Mouse (Mus musculus) spleen, adult 18-20 months (tissue): ENCODE measurements around the gene Erc2.

Source experiments
- DNase-seq, 2 experiments: peaks; one replicate each; pipeline ENCODE4 v3.0.0; 2022; ENCODE audit warnings: mixed read lengths in 2 of 2

Erc2 gene

DNA sequence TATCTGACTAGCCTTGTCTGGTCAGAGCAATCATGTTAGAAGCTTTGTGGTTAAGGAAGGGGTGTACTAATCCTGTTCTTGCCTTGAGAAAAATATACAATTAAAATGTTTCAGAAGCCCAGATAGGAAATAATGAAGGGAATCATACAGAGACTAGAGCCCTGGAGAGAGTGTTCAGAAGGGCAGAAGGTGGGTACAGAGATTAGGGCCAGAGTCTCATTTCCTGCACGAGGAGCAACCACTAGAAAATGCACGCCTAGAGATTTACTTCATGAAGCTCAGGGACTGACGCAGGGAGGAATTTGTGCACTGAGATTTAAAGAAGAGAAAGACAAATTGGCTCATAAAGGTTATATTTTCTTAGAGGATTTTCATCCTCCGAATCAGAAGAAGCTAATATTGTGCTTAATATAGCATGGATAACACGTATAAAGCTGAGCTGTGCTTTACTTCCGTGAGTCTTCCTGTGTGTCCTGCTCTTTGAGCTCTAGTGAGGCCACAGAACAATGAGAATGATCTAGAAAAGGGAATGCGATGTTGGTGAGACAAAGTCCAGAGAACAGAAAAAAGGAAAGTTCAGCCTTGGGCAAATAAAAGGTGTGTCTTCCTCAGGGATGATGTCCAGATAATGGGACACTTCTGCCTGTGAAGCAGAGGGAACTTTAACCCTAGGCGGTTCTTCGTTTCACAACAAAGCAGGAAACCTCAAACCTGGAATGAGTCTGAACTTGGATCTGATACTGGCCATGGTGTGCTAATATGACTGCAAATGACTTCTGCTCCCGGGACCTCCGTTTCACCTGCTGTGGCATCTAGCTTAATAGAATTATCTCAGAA, 45.0 kb downstream of the Erc2 start:
- no peak for DNase-seq

DNA sequence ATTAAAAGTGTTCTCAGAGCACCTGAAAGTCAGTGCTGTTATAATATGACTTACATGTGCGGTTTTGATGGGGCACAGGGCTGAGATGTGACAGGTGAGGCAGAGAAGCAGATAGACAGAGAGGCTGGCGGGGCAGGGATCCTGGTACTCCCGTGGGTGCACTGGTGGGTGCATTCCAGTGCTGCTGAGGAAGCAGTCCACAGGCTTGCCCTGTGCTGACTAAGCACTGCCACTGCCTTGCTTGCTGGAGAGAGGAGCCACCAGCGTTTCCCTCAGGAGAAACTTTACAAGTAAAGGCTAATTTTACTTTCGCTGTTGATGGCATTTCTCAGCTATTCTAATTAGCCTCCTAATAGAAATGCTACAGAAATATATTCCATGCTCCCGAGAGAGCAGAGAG, 45.9 kb downstream of the Erc2 start:
- no peak for DNase-seq

DNA sequence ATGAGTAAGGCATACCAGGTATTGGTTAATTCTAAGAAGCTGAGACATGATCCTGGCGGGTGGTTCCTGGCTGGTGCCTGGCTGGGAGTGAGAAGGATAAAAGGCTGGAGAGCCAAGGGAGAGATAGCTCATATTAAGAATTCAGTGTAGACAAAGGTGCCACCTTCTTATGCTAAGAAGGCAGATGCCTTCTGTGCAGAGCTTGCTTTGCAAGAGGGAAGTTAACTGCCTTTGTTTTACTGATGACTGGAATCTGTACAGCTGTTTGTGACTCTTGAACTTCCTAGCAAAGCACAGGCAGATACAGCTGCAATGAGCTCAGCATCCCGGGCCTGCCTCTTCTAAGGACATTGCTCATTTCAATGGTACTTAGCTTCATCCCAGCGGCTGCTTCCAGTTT, 47.7 kb downstream of the Erc2 start:
- no peak for DNase-seq

DNA sequence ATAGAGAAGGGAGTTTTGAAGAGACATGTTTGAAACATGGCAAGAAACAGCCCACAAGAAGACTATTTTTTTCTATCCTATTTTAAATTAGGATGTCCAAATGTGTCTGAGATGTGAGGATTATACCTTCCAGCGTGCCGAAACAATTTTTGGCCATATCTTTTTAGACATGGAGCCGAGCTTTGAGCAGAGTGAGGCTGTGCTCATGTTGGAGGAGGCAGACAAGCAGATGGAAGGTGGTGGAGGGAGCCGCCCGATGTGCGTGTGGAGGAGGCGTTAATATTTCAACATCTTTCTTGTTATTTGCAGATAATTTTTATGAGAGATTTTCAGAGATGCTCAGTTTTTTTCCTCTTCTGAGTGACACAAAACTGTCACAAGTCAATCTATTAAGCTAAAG, 50.5 kb downstream of the Erc2 start:
- no peak for DNase-seq

DNA sequence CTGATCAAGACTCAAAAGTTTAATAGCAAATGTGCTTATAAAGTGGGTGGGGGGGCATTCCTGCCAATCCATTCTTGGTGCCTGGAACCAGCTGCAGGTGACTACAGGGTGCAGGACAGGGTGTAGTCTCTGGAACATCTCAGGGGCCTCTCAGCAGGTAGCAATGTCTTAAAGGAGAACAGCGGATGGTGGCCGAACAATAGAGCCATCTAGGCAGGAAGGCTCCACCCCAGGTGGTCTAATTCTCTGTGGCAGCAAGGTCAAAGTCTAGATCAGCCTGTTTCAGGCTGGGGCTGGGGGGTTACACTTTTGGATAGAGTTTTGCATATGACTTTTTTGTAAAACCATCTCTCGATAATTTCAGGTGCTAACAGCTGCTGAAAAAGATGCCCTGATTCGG, 51.9 kb downstream of the Erc2 start:
- DNase-seq, result no peak

DNA sequence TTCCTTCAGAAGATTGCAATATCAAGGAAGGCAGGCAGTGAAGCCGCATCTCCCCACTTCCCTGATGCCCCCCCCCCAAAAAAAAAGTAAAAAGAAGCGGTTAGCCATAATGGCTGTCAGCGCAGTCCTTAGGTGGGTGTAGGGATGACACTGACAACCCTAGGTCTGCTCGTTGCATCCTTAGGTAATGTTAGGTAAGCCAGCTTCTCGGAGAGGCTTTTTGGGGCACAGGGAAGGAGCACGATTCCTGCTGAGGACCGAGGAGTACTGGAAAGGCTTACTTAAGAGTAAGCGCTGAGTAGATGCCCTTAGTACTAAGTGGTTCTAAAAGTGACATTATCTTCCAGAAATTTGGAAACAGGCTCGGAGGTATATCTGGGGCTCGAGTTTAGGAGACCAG, 52.3 kb downstream of the Erc2 start:
- no peak for DNase-seq

DNA sequence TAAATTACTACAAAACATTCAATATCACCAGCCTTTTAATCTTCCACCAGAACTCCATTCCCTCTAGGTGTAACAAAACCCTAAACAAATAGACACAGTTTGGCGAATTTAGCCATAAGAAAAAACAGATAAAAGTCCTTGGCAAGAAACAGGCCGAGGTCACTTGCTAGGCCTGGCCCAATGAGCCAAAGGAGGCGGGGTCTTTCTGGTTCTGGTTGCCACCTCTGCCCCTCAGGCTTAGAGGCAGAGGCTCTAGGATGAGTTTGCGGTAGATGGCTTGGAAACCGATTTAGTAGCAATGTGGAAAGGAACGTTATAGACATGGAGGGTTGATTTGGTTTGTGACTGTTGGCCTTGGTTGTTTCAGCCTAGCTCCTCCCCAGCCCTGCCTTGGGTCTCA, 52.8 kb downstream of the Erc2 start:
- DNase-seq, result no peak

DNA sequence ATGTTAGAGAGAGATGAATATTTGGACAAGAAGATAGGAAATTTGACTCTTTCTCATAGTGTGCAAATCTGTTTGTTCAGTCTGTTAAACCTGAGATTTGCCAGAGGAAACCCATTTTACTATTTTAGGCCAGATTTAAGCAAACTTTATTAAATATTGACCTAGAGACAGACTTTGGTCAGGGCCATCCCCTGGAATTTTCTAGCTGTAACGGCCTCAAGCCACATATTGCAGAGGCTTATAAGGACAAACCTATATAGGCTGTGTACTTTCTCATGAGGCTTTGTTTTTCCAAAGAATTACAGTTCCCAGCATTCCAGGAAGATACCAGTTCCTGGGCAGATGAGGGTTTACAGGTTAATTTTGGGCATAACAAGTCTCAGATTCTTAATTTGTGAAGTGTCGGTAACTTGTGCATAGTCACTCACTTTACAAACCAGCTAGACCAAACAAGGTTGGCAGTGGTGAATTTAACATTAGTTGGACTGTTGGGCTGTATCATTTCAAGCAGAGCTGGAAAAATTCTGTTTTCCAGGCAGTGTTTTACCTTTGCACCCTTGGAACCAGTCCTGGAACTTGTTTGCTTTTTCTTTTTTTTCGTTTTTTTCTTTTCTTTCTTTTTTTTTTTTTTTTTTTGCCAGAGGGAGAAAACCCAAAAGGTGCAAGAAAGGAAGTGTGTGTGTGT, 60.3 kb downstream of the Erc2 start:
- DNase-seq, result no peak

DNA sequence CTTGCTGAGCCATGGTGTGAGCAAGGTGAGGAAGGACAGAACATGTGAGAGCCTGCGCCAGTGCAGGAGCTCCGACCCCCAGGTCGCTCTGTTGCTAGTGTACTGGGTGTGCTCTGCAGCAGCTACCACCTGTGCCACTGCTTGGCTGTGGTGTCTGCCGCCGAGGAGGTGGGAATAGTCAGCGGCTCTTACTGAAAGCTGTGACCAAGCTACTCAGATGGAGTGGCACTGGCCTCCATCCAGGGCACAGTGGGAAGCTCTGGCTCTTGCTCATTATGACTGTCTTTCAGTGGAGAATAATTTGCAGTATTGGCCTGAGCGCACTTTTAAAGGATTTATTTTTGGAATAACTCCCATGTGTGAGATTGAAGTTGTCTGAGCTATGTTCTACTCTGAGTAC, 73.6 kb downstream of the Erc2 start:
- no peak for DNase-seq

DNA sequence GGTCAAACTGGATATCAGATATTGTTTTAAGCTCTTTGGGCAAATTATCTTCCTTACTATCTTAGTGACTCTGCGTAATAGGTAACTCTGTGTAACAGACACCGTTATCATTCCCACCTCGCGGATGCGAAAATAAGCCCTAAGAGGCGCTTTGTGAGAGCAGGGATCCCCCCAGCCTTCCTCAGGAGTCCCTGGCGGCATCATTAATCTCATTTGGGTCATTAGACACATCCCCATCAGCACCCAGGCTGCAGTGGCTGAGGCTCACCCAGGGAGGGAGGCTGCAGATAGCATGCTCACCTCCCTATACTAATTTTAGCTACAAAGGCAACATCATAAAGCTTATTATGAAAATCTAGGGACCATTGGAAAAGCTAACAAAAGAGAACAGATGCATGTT, 95.1 kb downstream of the Erc2 start:
- no peak for DNase-seq

DNA sequence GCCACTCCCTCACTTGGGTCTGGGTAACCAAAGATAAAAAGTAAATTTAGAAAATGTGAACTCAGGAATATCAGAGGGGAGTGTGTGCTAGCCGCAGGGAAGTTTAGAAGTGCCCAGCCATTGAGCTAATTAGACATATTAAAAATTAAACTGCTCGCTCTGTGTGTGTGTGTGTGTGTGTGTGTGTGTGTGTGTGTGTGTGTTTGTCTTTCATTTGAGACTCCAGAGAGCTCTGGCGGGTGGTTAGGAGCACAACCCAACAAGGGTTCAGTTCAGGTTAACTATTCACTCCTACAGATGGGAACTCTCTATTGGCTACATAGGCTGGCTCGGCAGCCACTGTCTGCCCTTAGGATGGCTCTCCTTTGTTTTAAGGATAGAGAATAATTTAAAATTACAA, 97.4 kb downstream of the Erc2 start:
- DNase-seq, result no peak

DNA sequence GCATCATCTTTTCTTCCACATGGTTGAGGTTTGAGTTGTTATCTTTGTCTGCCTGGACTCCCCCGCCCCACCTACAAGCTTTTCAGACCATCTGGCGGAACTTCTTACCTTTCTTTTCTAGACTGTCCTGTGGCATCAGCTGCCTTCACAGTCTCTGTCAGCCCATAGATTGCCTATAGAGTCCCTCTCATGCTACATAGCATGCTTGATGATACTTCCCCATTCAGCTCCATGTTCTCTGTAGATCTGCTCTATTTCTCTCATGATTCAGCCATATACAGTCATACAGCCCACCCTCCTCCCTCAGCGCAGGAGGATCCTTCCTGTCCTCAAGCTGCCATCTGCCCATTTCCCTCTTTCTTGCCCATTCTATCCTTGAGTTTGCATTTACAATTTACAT, 98.7 kb downstream of the Erc2 start:
- no peak for DNase-seq

DNA sequence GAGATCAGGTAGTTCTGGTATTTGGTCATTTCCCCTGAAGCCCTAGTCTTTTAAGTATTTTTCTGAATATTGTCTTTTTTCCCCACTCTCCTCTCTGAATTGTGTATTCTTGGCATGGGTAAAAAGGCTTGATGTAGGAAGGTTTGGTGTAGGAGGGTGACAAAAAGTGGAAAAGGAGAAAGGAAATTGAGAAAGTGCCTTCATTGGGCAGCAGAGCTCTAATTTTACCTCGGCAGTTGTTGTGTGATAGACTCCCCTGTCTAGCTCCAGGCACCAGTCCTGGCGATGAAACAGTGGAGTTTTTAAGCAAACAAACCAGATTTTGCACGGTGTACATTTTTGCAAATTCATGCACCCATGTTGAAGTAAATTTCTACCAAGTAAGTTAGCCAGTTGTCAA, 99.5 kb downstream of the Erc2 start:
- DNase-seq, result no peak

DNA sequence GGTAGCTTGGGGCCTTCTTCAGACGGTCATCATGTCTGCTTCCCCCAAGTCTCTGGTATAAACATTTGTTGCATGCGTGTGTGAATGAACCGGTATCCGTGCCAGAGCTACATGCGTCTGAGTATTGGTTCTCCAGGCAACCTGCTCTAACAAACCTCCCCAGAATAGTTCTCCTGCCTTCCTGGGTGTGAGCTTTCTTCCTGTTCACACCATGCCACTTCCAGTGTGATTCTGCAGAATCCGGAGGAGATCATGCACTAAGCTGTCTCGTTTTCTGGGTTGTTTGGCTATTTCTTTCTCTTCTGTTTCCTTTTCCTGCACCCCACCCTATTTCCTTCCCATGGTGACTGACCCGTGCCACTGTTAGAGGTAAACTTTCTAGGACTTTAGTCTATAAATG, 105.3 kb downstream of the Erc2 start:
- no peak for DNase-seq

DNA sequence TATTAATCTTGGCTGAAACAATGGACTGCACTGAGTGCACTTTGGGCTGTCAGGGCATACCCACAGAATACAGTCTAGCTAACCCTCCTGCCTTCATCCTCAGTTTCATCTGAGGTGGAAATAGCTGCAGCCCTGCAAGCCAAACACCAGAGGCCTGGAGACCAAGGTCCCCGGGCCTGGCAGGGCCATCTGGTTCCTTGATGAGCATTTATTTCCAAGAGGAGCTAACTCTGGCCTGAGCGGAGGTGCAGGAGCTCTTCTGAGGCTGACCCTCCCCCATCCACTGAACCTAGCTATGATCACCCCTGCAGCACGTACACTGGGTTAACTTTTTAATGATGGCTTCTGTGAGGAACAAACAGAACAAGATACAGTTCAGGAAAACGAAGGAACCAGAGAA, 108.9 kb downstream of the Erc2 start:
- DNase-seq, result no peak

DNA sequence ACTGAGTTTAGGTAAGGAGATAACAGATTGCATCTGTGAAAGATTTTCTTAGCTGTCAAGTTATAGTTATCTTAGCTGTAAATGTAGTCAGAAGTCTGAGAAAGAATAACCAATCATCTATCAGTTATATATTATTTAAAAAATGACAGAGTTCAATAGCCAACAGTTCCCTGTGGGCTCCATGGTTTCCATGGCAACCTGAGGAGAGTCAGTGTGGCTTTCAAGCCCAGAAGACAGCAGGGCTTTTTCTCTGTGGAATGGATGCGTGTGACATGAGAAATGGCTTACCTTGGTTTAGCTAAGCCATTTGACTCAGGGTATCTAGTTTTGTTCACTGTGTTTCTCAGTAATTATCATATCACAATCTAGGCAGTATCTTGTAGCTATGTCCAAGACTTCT, 117.2 kb downstream of the Erc2 start:
- DNase-seq, result no peak

DNA sequence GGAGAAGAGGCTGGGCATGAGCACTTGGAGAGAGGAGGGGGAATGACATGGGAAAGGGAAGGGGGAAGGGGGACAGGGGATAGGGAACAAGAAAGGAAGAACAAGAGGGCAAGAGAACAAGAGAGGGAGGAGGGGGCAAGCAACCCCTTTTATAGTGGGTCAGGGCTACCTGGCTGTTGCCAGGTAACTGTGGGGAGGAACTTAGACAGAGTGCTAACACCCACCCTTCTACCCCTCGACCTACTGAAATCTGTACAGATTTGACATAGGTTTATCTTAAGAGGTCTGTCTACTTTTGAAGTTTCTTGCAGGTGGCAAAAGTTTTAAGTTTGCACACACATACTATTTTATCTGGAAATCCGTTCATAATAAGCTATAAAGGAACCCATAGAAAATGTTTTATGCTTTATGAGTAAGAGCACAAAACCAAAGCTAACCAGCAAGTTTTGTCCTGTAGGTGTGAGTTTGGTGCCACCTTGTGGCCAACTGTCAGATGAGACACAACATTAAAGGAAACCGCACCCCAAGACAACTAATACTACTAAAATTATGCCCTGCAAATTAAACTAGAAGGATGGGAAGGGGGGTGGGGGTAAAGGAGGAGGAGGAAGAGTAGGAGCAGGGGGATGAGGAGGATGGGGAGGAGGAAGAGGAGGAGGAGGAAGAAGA, 119.2 kb downstream of the Erc2 start:
- DNase-seq, result peak in 1 of 2 experiments; percentile 21

DNA sequence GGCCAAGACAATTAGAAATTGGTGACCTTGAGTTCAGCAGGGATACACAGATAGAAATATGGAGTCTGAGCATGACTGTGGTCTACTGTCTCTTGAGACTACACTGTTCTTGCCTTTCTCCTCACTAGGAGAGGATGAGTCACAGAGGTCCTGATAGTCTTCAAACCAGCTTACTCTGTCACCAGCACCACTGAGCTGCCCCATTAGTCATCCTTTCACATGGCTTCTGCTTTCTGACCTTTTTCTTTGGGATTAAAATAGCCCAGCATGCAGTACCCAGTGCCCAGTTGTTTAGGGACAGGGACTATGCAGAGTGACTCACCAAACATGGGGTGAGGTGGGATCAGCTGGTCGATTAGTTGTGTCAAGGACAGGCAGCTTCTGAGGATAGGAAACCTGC, 132.1 kb downstream of the Erc2 start:
- no peak for DNase-seq

DNA sequence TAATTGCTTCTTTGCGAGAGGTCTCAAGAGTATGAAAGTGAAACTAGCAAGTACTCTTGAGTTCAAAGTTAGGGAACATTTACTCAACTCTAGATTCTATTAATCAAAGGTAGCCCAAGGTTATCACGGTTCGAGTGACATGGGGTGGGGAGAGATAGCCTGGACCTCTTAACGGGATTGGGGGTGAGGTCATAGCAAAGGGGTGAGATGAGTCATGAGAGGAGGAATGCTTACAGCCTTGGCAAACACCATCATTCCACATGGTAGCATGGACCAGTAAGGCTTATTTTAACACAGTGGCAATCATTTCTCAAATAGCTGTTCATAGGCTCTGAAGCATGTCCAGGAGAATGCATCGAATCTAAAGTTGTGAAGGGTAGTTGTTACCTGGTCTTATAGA, 134.7 kb downstream of the Erc2 start:
- no peak for DNase-seq

DNA sequence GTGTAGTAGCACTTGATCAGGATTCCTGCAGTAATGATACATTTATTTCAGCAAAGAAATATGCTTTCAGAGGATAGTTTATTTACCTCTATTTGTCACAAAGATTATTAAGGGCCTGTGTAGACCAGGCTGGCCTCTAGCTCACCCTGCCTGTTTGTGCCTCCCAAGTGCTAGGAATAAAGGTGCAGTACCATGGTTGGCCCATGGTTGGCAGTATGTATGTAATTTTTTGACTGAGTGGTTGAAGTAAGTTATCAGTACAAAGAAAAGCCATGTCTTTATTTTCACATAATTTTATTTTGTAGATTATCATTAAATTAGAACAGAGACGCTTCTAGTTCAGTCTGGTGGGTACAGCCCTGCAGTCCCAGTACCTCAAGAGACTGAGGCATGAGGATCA, 136.0 kb downstream of the Erc2 start:
- no peak for DNase-seq

DNA sequence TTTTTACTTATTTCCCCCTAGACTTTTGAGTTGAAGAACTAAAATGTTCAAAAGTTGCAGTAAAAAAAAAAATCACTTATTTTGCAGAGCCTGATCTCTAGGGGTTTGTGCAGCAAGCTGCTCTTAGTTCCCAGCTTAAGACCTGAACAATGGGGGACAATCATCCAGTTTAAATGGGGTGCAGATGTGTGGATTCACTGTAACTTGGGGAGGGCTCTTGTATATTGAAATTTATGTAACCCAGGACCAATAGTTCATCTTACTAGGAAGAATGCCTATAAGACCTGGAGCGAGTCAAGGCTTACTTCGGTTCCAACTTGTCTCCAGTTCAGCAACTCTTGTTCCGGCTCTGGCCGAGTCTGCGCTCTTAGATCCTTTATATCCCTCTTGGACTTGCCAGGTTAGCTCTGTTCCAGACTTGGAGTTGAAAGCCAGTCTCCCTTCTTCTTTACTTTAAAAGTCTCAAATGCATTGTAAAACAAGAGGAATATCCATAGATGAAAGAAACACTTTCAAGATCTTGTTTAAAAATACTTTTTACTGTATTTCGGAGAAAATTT, 136.9 kb downstream of the Erc2 start:
- no peak for DNase-seq

DNA sequence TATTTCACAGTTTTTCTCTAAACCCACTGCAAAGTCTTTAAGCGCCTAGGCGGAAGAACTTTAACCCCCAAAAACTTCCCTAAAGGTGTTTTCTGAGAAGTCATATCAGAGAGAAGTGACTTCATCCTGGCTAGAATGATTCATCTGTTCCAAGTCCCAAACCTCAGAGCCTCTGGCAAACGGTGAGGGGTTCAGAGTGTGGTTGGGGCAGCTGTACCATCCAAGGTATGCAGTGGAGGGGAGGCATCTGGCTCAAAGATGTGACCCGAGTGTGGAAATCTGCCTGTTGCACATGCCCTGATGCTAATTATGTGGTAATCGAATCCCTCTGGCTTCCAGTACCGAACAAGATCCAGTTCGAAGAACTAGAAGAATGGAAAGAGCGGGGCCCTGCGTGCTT, 137.8 kb downstream of the Erc2 start:
- DNase-seq, result no peak

DNA sequence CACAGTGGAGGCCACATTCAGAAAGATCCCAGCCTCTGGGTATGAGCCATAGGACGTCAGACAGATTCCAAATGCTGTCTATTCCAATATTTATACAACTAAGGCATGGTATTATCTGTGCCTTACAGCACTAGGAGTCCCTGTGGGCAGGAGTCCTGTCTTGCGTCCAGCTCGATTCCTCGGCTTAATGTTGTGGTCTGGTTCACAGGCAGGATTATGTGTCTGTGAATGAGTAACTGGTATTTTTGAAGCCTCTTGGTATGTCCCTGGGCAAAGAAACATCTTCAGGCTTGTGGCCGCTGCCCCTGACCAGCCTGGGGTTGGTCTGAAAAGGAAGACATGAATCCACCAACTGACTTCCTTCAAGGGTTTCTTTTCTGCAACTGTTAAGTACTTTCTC, 153.1 kb downstream of the Erc2 start:
- no peak for DNase-seq

DNA sequence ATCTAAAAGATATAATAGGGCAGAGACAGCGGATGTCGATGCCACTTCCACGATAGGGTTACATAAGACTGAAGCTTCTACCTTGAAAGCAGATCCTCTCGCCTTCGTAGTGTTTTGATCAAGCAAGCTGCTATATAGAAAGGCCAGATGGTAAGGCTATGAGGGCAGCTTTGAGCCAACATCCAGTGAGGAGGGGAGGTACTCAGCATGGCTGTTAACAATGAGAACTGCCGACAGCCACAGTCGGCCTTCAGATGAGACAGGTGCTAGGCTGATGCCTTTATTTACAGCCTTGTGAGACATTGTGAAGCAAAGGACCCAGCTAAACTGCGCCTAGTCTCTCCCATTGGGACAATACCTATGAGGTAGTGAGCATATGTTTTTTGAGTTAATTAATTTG, 156.3 kb downstream of the Erc2 start:
- no peak for DNase-seq
